Mouse (Mus musculus): ENCODE data around the gene Fgf10. TPM values are rescaled to one million over a fixed set of nuclear protein-coding genes. Genes with fewer than 3 reads are reported as not detected.

Gene Fgf10
- total and polyA plus RNA-seq, 3 experiments: not detected

- H3K79me2 ChIP-seq (ENCODE audit: control insufficient read depth, insufficient read depth, low read length, poor library complexity): no peaks in the 10 kb centered on the region
- no peak overlapping the region for H3K27ac ChIP-seq (ENCODE audit: control insufficient read depth, low read depth, low read length)
- H3K4me3 ChIP-seq (ENCODE audit: control insufficient read depth in 1 of 2, insufficient read depth in 1 of 2, low read depth in 2 of 2, low read length in 2 of 2): no peak overlapping the region
- no peaks in the 10 kb centered on the region for H3K4me1 ChIP-seq (ENCODE audit: control insufficient read depth in 1 of 2, insufficient read depth in 2 of 2, low read length in 2 of 2)
- H3K9me3 ChIP-seq (replicated peaks; ENCODE audit: insufficient read depth, low read length): no peaks in the 10 kb centered on the region
- H3K9ac ChIP-seq (ENCODE audit: control insufficient read depth, low read depth, low read length, poor library complexity, severe bottlenecking): no peak overlapping the region
- TF ChIP-seq ZKSCAN1 (IDR thresholded peaks at IDR 0.05; ENCODE audit: low read depth, low read length) (no peak), GABPA (IDR thresholded peaks at IDR 0.05; ENCODE audit: low read depth, low read length) (no peak), EP300 (IDR thresholded peaks at IDR 0.05; ENCODE audit: low read depth in 1 of 2, low read length in 2 of 2) (no peak)
- H3K27me3 ChIP-seq (ENCODE audit: control insufficient read depth in 1 of 2, insufficient read depth in 2 of 2, low read length in 2 of 2): no peaks in the 10 kb centered on the region
- H3K36me3 ChIP-seq (ENCODE audit: control insufficient read depth in 1 of 2, insufficient read depth in 2 of 2, low read length in 2 of 2): no peaks in the 10 kb centered on the region
- DNase-seq (ENCODE audit: low read depth, low spot score): no peak
These were observed 33.5 kb upstream of the Fgf10 start for GRCm38 (mm10) chr13:118636047-118636446.

- H3K4me3 ChIP-seq (ENCODE audit: control insufficient read depth in 1 of 2, insufficient read depth in 1 of 2, low read depth in 2 of 2, low read length in 2 of 2): no peak overlapping the region
- H3K27me3 ChIP-seq (ENCODE audit: control insufficient read depth in 1 of 2, insufficient read depth in 2 of 2, low read length in 2 of 2): no peaks in the 10 kb centered on the region
- H3K27ac ChIP-seq (ENCODE audit: control insufficient read depth, low read depth, low read length): no peak overlapping the region
- no peak for TF ChIP-seq NRF1 (IDR thresholded peaks at IDR 0.05; ENCODE audit: insufficient read depth, low read depth, low read length, poor library complexity, severe bottlenecking)
- TF ChIP-seq ELF1 (IDR thresholded peaks at IDR 0.05; ENCODE audit: low read depth, low read length): no peak
- TF ChIP-seq MXI1 (IDR thresholded peaks at IDR 0.05; ENCODE audit: low read depth, low read length): no peak
- TF ChIP-seq TBP (IDR thresholded peaks at IDR 0.05; ENCODE audit: low read depth, low read length): no peak
- no peak for TF ChIP-seq ZKSCAN1 (IDR thresholded peaks at IDR 0.05; ENCODE audit: low read depth, low read length)
- TF ChIP-seq MAFK (IDR thresholded peaks at IDR 0.05; ENCODE audit: borderline replicate concordance, low read depth, low read length): no peak
- no peak for TF ChIP-seq JUND (IDR thresholded peaks at IDR 0.05; ENCODE audit: low read depth, low read length)
- no peak for TF ChIP-seq POLR2AphosphoS5 (IDR thresholded peaks at IDR 0.05; ENCODE audit: borderline replicate concordance, low read depth, low read length)
- no peak for TF ChIP-seq UBTF (IDR thresholded peaks at IDR 0.05; ENCODE audit: borderline replicate concordance, insufficient read depth, low read depth, low read length)
- no peak for TF ChIP-seq CTCF (IDR thresholded peaks at IDR 0.05 in 2 of 3, conservative IDR thresholded peaks at IDR 0.05 in 1 of 3; ENCODE audit: control insufficient read depth in 1 of 3, insufficient read depth in 1 of 3, low read depth in 2 of 3, low read length in 3 of 3, poor library complexity in 1 of 3, severe bottlenecking in 1 of 3)
- no peak for TF ChIP-seq MAZ (IDR thresholded peaks at IDR 0.05; ENCODE audit: low read depth, low read length)
- TF ChIP-seq KAT2A (conservative IDR thresholded peaks at IDR 0.05; ENCODE audit: low read depth, low read length): no peak
- no peaks in the 10 kb centered on the region for H3K4me1 ChIP-seq (ENCODE audit: control insufficient read depth in 1 of 2, insufficient read depth in 2 of 2, low read length in 2 of 2)
- no peak for DNase-seq (ENCODE audit: low read depth, low spot score)
- no peak overlapping the region for H3K9ac ChIP-seq (ENCODE audit: control insufficient read depth, low read depth, low read length, poor library complexity, severe bottlenecking)
- H3K36me3 ChIP-seq (ENCODE audit: control insufficient read depth in 1 of 2, insufficient read depth in 2 of 2, low read length in 2 of 2): no peaks in the 10 kb centered on the region
- no peaks in the 10 kb centered on the region for H3K79me2 ChIP-seq (ENCODE audit: control insufficient read depth, insufficient read depth, low read length, poor library complexity)
- no peaks in the 10 kb centered on the region for H3K9me3 ChIP-seq (replicated peaks; ENCODE audit: insufficient read depth, low read length)
These were observed 27.0 kb upstream of the Fgf10 start for GRCm38 (mm10) chr13:118642585-118642984.

- Histone ChIP-seq H3K27me3 (ENCODE audit: control insufficient read depth in 1 of 2, insufficient read depth in 2 of 2, low read length in 2 of 2) (no peaks in the 10 kb centered on the region), H3K36me3 (ENCODE audit: control insufficient read depth in 1 of 2, insufficient read depth in 2 of 2, low read length in 2 of 2) (no peaks in the 10 kb centered on the region), H3K27ac (ENCODE audit: control insufficient read depth, low read depth, low read length) (no peak overlapping the region), H3K4me3 (ENCODE audit: control insufficient read depth in 1 of 2, insufficient read depth in 1 of 2, low read depth in 2 of 2, low read length in 2 of 2) (no peak overlapping the region), H3K79me2 (ENCODE audit: control insufficient read depth, insufficient read depth, low read length, poor library complexity) (no peaks in the 10 kb centered on the region), H3K9ac (ENCODE audit: control insufficient read depth, low read depth, low read length, poor library complexity, severe bottlenecking) (no peak overlapping the region), H3K9me3 (replicated peaks; ENCODE audit: insufficient read depth, low read length) (no peaks in the 10 kb centered on the region), H3K4me1 (ENCODE audit: control insufficient read depth in 1 of 2, insufficient read depth in 2 of 2, low read length in 2 of 2) (no peaks in the 10 kb centered on the region)
- no peak for DNase-seq (ENCODE audit: low read depth, low spot score)
- TF ChIP-seq POLR2AphosphoS5 (IDR thresholded peaks at IDR 0.05; ENCODE audit: borderline replicate concordance, low read depth, low read length) (no peak), MXI1 (IDR thresholded peaks at IDR 0.05; ENCODE audit: low read depth, low read length) (no peak), MEF2A (IDR thresholded peaks at IDR 0.05; ENCODE audit: extremely low read depth, insufficient replicate concordance, low read depth, low read length, poor library complexity, severe bottlenecking) (no peak), ZNF384 (IDR thresholded peaks at IDR 0.05; ENCODE audit: low read depth, low read length) (no peak), ZC3H11A (IDR thresholded peaks at IDR 0.05; ENCODE audit: low read depth, low read length) (no peak), GABPA (IDR thresholded peaks at IDR 0.05; ENCODE audit: low read depth, low read length) (no peak), SMC3 (IDR thresholded peaks at IDR 0.05; ENCODE audit: low read depth, low read length) (no peak), NELFE (IDR thresholded peaks at IDR 0.05; ENCODE audit: low read depth, low read length) (no peak), MAX (IDR thresholded peaks at IDR 0.05; ENCODE audit: low read length) (no peak), EP300 (IDR thresholded peaks at IDR 0.05; ENCODE audit: low read depth in 1 of 2, low read length in 2 of 2) (no peak), MYB (IDR thresholded peaks at IDR 0.05; ENCODE audit: low read depth, low read length) (no peak), USF2 (IDR thresholded peaks at IDR 0.05; ENCODE audit: borderline replicate concordance in 1 of 2, insufficient read depth in 1 of 2, low read depth in 1 of 2, low read length in 2 of 2) (no peak)
These were observed 26.5 kb upstream of the Fgf10 start for GRCm38 (mm10) chr13:118643138-118643537.
